Mouse (Mus musculus): ENCODE data around the gene Efcab2. TPM values are rescaled to one million over a fixed set of nuclear protein-coding genes. Genes with fewer than 3 reads are reported as not detected.

Efcab2 gene
- polyA plus RNA-seq, 1 experiment, result 0.04 TPM

DNA sequence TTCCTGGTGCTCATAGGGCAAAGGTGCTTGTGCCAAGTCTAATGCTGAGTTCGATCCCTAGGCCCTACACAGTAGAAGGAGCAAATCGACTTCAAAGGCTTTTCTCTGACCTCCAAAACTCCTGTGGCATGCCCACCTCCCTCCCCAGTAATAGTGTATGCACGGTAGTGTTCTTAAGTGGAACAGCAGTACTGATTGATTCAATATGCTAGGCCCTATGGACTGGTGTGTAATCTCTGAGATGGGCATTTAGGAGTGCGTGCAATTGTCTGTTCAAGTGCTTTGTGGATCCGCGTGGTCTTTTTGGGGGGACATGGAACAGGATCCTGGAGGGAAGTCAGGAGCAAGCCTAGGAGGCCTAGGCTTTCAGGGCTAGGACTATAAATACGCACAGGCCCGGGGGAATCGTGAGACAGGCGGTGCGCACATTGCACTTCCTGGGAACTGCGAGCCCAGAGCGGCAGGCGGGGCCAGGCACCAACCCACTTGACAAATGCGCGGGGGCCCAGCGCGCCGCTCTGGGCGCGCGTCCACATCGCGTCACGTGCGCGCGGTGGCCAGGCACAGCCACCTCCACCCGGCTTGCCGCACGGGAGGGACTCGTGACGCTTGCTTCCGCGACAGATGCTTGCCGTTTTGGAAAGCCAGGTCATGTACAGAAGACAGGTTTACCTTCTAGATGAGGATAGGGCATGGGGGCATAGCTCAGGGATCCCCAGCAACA lies 37.2 kb upstream of the Efcab2 start:
- 2% methylated on average over 36 of the region's 36 CpGs for WGBS
- Histone ChIP-seq H3K4me3 (ENCODE audit: low read depth, low read length) (peak overlapping the region; percentile 65), H3K4me1 (ENCODE audit: control insufficient read depth, insufficient read depth, insufficient read length, low read length) (peaks cover 4% of the 10 kb centered on the region; the same call in 1 of the 2 replicates), H3K27me3 (ENCODE audit: control insufficient read depth, insufficient read depth, low read length) (no peaks in the 10 kb centered on the region), H3K27ac (ENCODE audit: insufficient read depth, low read depth, low read length) (peak overlapping the region; percentile 92), H3K36me3 (ENCODE audit: control insufficient read depth, insufficient read depth, low read length) (no peaks in the 10 kb centered on the region)
- TF ChIP-seq CTCF (IDR thresholded peaks at IDR 0.05; ENCODE audit: extremely low read depth, insufficient read length, insufficient replicate concordance, low read depth, low read length), result no peak
- TF ChIP-seq POLR2A (IDR thresholded peaks at IDR 0.05; ENCODE audit: low read depth, low read length), result peak; percentile 33

- H3K27me3 ChIP-seq (ENCODE audit: control insufficient read depth, insufficient read depth, low read length), result no peaks in the 10 kb centered on the region
- H3K4me3 ChIP-seq (ENCODE audit: low read depth, low read length), result peak overlapping the region; percentile 65
- H3K27ac ChIP-seq (ENCODE audit: insufficient read depth, low read depth, low read length), result peak overlapping the region; percentile 92
- TF ChIP-seq CTCF (IDR thresholded peaks at IDR 0.05; ENCODE audit: extremely low read depth, insufficient read length, insufficient replicate concordance, low read depth, low read length) (peak; percentile 10; the same call in 1 of the 2 replicates), POLR2A (IDR thresholded peaks at IDR 0.05; ENCODE audit: low read depth, low read length) (no peak)
- H3K4me1 ChIP-seq (ENCODE audit: control insufficient read depth, insufficient read depth, insufficient read length, low read length), result peaks cover 4% of the 10 kb centered on the region; the same call in 1 of the 2 replicates
- under 1% methylated on average over 11 of the region's 11 CpGs for WGBS
- no peaks in the 10 kb centered on the region for H3K36me3 ChIP-seq (ENCODE audit: control insufficient read depth, insufficient read depth, low read length)
Observed at GRCm38 (mm10) chr1:178369272-178369651, 36.6 kb upstream of the Efcab2 start.

DNA sequence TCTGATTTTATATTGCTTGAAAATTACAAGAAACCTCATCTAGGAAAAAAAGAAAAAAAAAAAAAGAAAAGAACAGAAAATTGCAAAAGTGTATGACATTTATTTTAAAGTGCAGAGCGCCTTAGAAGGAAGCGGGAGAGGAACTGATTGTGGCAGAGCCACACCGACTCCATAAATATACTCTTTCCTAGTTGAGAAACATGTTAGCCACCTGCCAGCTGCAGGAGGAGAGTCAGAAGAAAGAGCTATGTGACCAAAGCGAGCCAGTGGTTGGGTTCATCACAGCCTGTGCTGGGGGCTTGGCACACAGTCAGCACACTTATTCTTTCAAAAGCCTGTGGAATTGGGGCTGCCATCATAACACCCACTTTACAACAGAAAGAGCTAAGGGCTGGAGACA lies 33.2 kb upstream of the Efcab2 start:
- WGBS, result 81% methylated on average over 4 of the region's 4 CpGs

GRCm38 (mm10) chr1:178375381-178375780 lies 30.5 kb upstream of the Efcab2 start:
- no peak overlapping the region for H3K27ac ChIP-seq (ENCODE audit: insufficient read depth, low read depth, low read length)
- TF ChIP-seq POLR2A (IDR thresholded peaks at IDR 0.05; ENCODE audit: low read depth, low read length) (no peak), CTCF (IDR thresholded peaks at IDR 0.05; ENCODE audit: extremely low read depth, insufficient read length, insufficient replicate concordance, low read depth, low read length) (no peak)

More for the DNA sequence above, 33.2 kb upstream of the Efcab2 start:
- no peak for TF ChIP-seq POLR2A (IDR thresholded peaks at IDR 0.05; ENCODE audit: low read depth, low read length)
- no peak for TF ChIP-seq CTCF (IDR thresholded peaks at IDR 0.05; ENCODE audit: extremely low read depth, insufficient read length, insufficient replicate concordance, low read depth, low read length)
- no peaks in the 10 kb centered on the region for H3K36me3 ChIP-seq (ENCODE audit: control insufficient read depth, insufficient read depth, low read length)
- no peaks in the 10 kb centered on the region for H3K27me3 ChIP-seq (ENCODE audit: control insufficient read depth, insufficient read depth, low read length)
- H3K27ac ChIP-seq (ENCODE audit: insufficient read depth, low read depth, low read length), result no peak overlapping the region
- peaks cover 4% of the 10 kb centered on the region; the same call in 1 of the 2 replicates for H3K4me1 ChIP-seq (ENCODE audit: control insufficient read depth, insufficient read depth, insufficient read length, low read length)
- no peak overlapping the region for H3K4me3 ChIP-seq (ENCODE audit: low read depth, low read length)

DNA sequence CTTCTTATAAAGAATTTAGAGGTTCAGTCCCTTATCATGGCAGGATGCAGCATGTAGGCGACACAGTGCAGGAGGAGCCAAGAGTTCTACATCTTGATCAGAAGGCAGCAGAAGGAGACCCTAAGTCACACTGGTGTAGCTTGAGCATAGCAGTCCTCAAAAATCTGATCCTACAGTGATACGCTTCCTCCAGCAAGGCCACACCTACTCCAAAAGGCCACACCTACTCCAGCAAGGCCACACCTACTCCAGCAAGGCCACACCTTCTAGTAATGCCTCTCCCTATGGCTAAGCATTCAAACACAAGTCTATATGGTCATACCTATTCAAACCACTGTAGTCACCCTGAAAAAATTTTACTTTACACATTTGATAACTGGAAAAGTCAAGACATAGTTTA lies 29.8 kb upstream of the Efcab2 start:
- no peaks in the 10 kb centered on the region; the same call in 1 of the 2 replicates for H3K27me3 ChIP-seq (ENCODE audit: control insufficient read depth, insufficient read depth, low read length)
- H3K4me3 ChIP-seq (ENCODE audit: low read depth, low read length), result no peak overlapping the region
- no peak for TF ChIP-seq POLR2A (IDR thresholded peaks at IDR 0.05; ENCODE audit: low read depth, low read length)
- TF ChIP-seq CTCF (IDR thresholded peaks at IDR 0.05; ENCODE audit: extremely low read depth, insufficient read length, insufficient replicate concordance, low read depth, low read length), result no peak
- WGBS, result 83% methylated on average over 2 of the region's 2 CpGs
- H3K27ac ChIP-seq (ENCODE audit: insufficient read depth, low read depth, low read length), result no peak overlapping the region
- no peaks in the 10 kb centered on the region for H3K36me3 ChIP-seq (ENCODE audit: control insufficient read depth, insufficient read depth, low read length)
- no peaks in the 10 kb centered on the region for H3K4me1 ChIP-seq (ENCODE audit: control insufficient read depth, insufficient read depth, insufficient read length, low read length)

More at GRCm38 (mm10) chr1:178375381-178375780, 30.5 kb upstream of the Efcab2 start:
- Histone ChIP-seq H3K4me3 (ENCODE audit: low read depth, low read length) (no peak overlapping the region), H3K4me1 (ENCODE audit: control insufficient read depth, insufficient read depth, insufficient read length, low read length) (no peaks in the 10 kb centered on the region), H3K27me3 (ENCODE audit: control insufficient read depth, insufficient read depth, low read length) (no peaks in the 10 kb centered on the region; the same call in 1 of the 2 replicates), H3K36me3 (ENCODE audit: control insufficient read depth, insufficient read depth, low read length) (no peaks in the 10 kb centered on the region)

GRCm38 (mm10) chr1:178376907-178377306 lies 29.0 kb upstream of the Efcab2 start:
- no peaks in the 10 kb centered on the region; the same call in 1 of the 2 replicates for H3K27me3 ChIP-seq (ENCODE audit: control insufficient read depth, insufficient read depth, low read length)
- no peaks in the 10 kb centered on the region for H3K36me3 ChIP-seq (ENCODE audit: control insufficient read depth, insufficient read depth, low read length)
- no peaks in the 10 kb centered on the region for H3K4me1 ChIP-seq (ENCODE audit: control insufficient read depth, insufficient read depth, insufficient read length, low read length)
- H3K27ac ChIP-seq (ENCODE audit: insufficient read depth, low read depth, low read length), result no peak overlapping the region
- 27% methylated on average over 2 of the region's 2 CpGs for WGBS
- H3K4me3 ChIP-seq (ENCODE audit: low read depth, low read length), result no peak overlapping the region
- no peak for TF ChIP-seq CTCF (IDR thresholded peaks at IDR 0.05; ENCODE audit: extremely low read depth, insufficient read length, insufficient replicate concordance, low read depth, low read length)
- TF ChIP-seq POLR2A (IDR thresholded peaks at IDR 0.05; ENCODE audit: low read depth, low read length), result no peak

- no peaks in the 10 kb centered on the region for H3K36me3 ChIP-seq (ENCODE audit: control insufficient read depth, insufficient read depth, low read length)
- H3K27ac ChIP-seq (ENCODE audit: insufficient read depth, low read depth, low read length), result no peak overlapping the region
- no peaks in the 10 kb centered on the region for H3K4me1 ChIP-seq (ENCODE audit: control insufficient read depth, insufficient read depth, insufficient read length, low read length)
- no peaks in the 10 kb centered on the region; the same call in 1 of the 2 replicates for H3K27me3 ChIP-seq (ENCODE audit: control insufficient read depth, insufficient read depth, low read length)
- WGBS, result 71% methylated on average over 3 of the region's 3 CpGs
- TF ChIP-seq CTCF (IDR thresholded peaks at IDR 0.05; ENCODE audit: extremely low read depth, insufficient read length, insufficient replicate concordance, low read depth, low read length) (no peak), POLR2A (IDR thresholded peaks at IDR 0.05; ENCODE audit: low read depth, low read length) (no peak)
- H3K4me3 ChIP-seq (ENCODE audit: low read depth, low read length), result no peak overlapping the region
Observed at GRCm38 (mm10) chr1:178378115-178378514, 27.8 kb upstream of the Efcab2 start.
